Mouse (Mus musculus) left cerebral cortex, postnatal 25 days (tissue): ENCODE measurements around the gene Naa80. TPM values are rescaled to one million over a fixed set of nuclear protein-coding genes. Genes with fewer than 3 reads are reported as not detected.
A peak's percentile ranks its signal among the peaks of the same experiment; 100 is the strongest.
"Not testable (repeated sequence)": the region's sequence is repeated elsewhere in the genome, so short reads cannot be mapped to it uniquely, and the experiment has no call there.

Experiments used
- DNase-seq, 2 experiments: peaks; one replicate each; pipeline ENCODE4 v3.0.0; 2022; ENCODE audit warnings: low spot score in 2 of 2, mixed read lengths in 1 of 2
- intact Hi-C: fragments of 180-260 bp; cut with DNase I; formaldehyde crosslinking; loops from one replicate; pipeline ENCODE4 v1.15.1; 2025
- total RNA-seq, 2 experiments: library from RNA; stranded (reverse); gene quantifications; 2 replicates each; pipeline ENCODE4 v1.2.3; 2021

Naa80 gene
- total RNA-seq, 2 experiments from 2014 or later = 10.8 to 11.3 TPM

GRCm38 (mm10) chr9:107569270-107569669, 9.4 kb upstream of the Naa80 start:
- DNase-seq = peak in 1 of 2 experiments; percentile 32
- intact Hi-C loops = no loop called here

GRCm38 (mm10) chr9:107570016-107570415, 8.7 kb upstream of the Naa80 start:
- intact Hi-C loops = no loop called here

DNA sequence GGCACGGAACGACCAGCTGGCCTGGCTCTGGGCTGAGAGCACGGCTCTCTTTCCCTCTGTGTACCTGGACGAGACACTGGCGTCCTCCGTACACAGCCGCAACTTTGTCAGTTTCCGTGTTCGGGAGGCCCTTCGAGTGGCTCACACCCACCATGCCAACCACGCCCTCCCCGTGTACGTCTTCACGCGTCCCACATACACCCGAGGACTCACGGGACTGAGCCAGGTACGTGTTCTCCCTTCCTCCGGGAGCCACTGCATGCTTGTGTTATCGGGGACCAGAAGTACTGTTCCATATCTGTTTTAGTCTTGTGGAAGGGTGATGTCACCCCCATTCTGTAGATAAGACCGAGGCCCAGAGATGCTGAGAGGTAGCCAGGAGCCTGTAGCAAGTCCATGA, 7.8 kb upstream of the Naa80 start:
- no peak for DNase-seq
- intact Hi-C loops = no loop called here

More at GRCm38 (mm10) chr9:107570016-107570415, 8.7 kb upstream of the Naa80 start:
- DNase-seq = no peak

- DNase-seq = no peak
- intact Hi-C loops = no loop called here
These were observed 7.0 kb upstream of the Naa80 start for GRCm38 (mm10) chr9:107571534-107572326.

- DNase-seq = no peak
- intact Hi-C loops = no loop called here
These were observed 6.4 kb upstream of the Naa80 start for GRCm38 (mm10) chr9:107572327-107572662.

DNA sequence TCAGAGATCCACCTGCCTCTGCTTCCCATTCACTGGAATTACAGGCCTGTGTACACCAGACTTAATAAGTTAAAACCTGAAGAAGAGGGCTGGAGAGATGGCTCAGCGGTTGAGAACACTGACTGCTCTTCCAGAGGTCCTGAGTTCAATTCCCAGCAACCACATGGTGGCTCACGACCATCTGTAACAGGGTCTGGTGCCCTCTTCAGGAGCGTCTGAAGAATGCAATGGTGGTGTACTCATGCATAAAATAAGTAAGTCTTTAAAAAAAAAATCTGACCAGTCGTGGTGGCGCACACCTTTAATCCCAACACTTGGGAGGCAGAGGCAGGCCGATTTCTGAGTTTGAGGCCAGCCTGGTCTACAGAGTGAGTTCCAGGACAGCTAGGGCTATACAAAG, 4.9 kb upstream of the Naa80 start:
- DNase-seq, intact Hi-C loops: not testable (repeated sequence)

GRCm38 (mm10) chr9:107575579-107576356, 2.9 kb upstream of the Naa80 start:
- intact Hi-C loops = no loop called here
- no peak for DNase-seq

GRCm38 (mm10) chr9:107576357-107577107, 2.2 kb upstream of the Naa80 start, which contains the start of gene Hyal1:
Gene Hyal1 (plus strand): TSS chr9:107576927.
- DNase-seq = peak in 1 of 2 experiments; percentile 43
- intact Hi-C loops = no loop called here

DNA sequence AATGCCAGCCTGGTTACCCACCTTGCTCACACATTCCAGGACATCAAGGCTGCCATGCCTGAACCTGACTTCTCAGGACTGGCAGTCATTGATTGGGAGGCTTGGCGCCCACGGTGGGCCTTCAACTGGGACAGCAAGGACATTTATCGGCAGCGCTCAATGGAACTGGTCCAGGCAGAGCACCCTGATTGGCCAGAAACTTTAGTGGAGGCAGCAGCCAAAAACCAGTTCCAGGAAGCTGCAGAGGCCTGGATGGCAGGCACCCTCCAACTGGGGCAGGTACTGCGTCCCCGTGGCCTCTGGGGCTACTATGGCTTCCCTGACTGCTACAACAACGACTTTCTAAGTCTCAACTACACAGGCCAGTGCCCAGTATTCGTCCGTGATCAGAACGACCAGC, 816 bp upstream of the Naa80 start:
- no peak for DNase-seq
- intact Hi-C loops = no loop called here

DNA sequence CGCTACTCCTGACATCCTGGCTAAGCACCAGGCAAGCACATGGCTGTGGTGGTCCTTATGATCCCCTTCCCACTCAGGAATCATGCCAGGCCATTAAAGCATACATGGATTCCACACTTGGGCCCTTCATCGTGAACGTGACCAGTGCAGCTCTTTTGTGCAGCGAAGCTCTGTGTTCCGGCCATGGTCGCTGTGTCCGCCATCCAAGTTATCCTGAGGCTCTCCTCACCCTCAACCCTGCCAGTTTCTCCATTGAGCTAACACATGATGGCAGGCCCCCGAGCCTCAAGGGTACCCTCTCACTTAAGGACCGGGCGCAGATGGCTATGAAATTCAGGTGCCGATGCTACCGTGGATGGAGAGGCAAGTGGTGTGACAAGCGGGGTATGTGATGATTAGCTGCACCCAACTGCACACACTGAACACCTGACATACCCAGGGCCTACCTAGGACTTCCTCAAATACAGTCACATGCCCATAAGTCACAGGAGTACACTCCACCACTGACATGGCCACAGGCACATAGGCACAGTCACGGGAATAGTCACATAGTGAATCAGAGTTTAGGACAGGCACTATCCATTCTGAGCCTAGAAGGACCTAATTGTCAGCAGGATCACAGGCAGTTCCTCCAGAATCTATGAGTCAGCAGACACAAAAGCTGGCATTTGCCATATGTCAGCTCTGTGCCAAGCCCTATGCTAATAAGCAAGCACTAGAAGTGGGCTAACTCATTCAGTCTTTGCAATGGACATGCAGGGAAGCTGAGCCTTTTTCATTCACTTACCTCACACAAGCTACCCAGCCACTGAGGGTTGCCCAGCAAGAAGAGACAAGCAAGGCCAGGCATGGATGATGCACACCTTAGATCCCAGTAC, 575 bp downstream of the Naa80 start:
- no peak for DNase-seq
- intact Hi-C loops = no loop called here

- DNase-seq = peak; percentile 89 to 96
- intact Hi-C loops = no loop called here
These were observed 2.0 kb downstream of the Naa80 start, which contains the start of gene Hyal3 for GRCm38 (mm10) chr9:107580501-107581317. Gene Hyal3 (plus strand): TSS chr9:107580818.

DNA sequence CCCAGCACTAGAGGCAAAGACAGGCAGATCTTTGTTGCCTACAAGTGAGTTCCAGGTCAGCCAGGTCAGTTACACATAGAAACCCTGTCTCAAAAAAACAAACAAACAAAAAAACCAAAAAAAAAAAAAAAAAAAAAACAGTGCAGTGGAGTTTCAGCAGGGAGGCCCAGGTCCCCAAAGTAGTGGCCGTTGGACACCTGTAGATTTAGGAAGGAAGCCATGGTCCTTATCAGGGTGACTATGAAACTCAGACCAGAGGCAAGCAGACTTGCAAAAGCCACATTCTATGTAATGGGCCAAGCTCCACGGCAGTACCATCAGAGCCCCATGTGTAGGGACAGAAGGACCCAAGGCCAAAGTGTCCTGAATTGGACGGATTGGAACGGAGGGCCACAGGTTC, 2.9 kb downstream of the Naa80 start:
- intact Hi-C loops = no loop called here
- DNase-seq = no peak

DNA sequence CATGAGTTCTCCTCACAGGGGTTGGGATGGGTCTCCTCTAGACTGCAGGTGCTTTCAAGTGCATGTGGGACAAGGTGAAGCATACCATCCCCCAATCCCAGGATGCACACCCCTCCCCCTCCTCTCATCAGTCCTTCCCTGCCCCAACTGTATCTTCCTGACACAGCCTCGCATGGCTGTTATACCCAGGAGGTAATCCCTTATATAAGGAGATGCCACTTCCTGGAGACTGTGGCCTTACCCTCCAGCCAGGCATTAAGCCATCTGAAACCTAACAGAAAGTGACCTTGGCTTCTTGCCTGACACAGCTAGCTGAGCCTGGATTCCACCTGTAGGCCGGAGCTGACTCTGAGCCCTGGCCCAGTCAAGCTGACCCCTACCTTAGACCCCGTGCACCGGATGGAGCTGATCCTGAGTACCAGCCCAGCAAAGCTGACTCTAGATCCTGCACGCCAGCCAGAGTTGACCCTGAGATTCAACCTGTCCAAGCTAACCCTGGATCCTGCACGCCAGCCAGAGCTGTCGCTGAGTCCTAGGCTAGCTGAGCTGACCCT, 3.9 kb downstream of the Naa80 start:
- intact Hi-C loops = no loop called here
- DNase-seq = no peak

DNA sequence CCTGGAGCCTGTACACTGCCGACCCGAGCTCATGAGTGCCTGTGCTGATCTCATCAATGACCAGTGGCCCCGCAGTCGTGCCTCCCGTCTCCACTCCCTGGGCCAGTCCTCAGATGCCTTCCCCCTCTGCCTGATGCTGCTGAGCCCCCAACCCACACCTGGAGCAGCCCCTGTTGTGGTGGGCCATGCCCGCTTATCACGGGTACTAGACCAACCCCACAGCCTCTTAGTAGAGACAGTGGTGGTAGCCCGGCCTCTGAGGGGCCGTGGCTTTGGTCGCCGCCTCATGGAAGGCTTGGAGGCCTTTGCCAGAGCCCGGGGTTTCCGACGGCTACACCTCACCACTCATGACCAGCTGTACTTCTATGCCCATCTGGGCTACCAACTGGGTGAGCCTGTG, 4.5 kb downstream of the Naa80 start:
- intact Hi-C loops = no loop called here
- no peak for DNase-seq

DNA sequence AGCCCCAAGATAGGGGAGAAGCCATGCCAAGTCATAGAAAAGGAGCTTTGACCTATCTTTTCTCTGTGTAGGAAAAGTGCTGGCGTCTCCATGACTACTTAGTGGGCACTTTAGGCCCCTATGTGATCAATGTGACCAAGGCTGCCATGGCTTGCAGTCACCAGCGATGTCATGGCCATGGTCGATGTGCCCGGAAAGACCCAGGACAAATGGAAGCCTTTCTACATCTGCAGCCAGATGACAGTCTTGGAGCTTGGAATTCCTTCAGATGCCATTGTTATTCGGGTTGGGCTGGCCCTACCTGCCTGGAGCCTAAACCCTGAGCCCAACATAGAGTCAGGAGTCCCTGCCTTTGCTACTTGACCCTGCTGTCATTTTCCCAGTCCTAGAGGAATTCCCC, 7.8 kb downstream of the Naa80 start:
- intact Hi-C loops = no loop called here
- DNase-seq = no peak

DNA sequence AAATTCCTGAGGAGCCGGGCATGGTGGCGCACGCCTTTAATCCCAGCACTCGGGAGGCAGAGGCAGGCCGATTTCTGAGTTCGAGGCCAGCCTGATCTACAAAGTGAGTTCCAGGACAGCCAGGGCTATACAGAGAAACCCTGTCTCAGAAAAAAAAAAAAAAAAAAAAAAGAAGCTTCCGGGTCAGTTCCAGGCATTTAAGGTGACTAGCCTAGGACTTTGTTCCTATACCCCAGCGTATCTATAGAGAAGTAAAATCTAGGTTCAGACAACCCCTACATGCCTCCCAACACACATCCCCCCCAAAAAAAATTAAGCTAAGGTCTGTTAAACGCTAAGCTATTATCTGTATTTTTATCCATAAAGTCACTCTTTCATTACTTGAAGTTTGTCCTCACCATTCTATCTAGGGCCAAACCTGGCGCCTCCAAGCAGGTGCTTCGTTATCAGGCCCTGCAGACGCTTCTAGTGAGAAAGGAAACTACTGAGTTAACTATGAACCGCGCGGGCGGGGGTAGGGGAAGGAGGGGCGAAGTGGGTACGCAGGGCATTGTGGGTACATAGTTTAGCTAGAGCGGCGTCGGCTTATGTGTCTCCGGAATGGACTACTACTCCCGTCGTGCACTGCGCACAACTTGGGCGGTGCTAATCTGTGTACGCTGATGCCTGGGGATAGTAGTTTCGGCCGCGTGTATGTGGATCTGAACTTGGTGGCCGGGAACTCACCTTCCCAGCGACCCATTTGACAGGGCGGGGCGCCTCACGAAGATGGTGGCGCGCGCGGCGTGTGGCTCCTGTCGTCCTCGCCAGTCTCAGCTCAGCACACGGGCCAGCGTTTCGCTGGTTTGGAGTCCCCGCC, 8.5 kb downstream of the Naa80 start, which contains the start of gene Ifrd2:
Ifrd2 (plus strand) TSS at position 669 of the 859 bp plus-strand sequence.
- DNase-seq = peak; percentile 97 to 100
- intact Hi-C loops = no loop called here
